Mouse (Mus musculus) MEL (cell line): ENCODE measurements around the gene P2ry6. TPM values are rescaled to one million over a fixed set of nuclear protein-coding genes. Genes with fewer than 3 reads are reported as not detected.

ENCODE experiments used
- DNase-seq: peaks from one replicate; pipeline ENCODE4 v3.0.0; 2011; ENCODE audit warnings: low read depth, low spot score
- H3K27ac ChIP-seq: 2 replicates; pipeline ENCODE4 v1.5.1; 2012; ENCODE audit warnings: low read depth, mild to moderate bottlenecking, control low read depth, low read length, moderate library complexity; ENCODE audit not compliant: control insufficient read depth
- H3K27me3 ChIP-seq, 2 experiments: fragments of 150-350 bp in 1 of 2; sonication (generic) in 1 of 2; 2 replicates each; pipeline ENCODE4 v1.6.1; 2012; ENCODE audit warnings: low read length in 2 of 2, mild to moderate bottlenecking in 2 of 2, improper control_type of control experiment in 1 of 2, moderate library complexity in 1 of 2; ENCODE audit not compliant: insufficient read depth in 2 of 2, control insufficient read depth in 1 of 2
- H3K36me3 ChIP-seq, 2 experiments: 2 replicates each; pipeline ENCODE4 v1.6.1; 2012 to 2014; ENCODE audit warnings: low read length in 2 of 2, improper control_type of control experiment in 1 of 2, inconsistent platforms in 1 of 2, mild to moderate bottlenecking in 1 of 2; ENCODE audit not compliant: insufficient read depth in 2 of 2, control insufficient read depth in 1 of 2
- H3K4me1 ChIP-seq, 2 experiments: fragments of 150-350 bp in 1 of 2; sonication (generic) in 1 of 2; 2 replicates each; pipeline ENCODE4 v1.6.1; 2012; ENCODE audit warnings: low read length in 2 of 2, improper control_type of control experiment in 1 of 2, mild to moderate bottlenecking in 1 of 2; ENCODE audit not compliant: insufficient read depth in 2 of 2, control insufficient read depth in 1 of 2
- H3K4me3 ChIP-seq, 2 experiments: fragments of 150-350 bp in 1 of 2; sonication (generic) in 1 of 2; 2 replicates each; pipeline ENCODE4 v1.5.1; 2012; ENCODE audit warnings: low read depth in 2 of 2, low read length in 2 of 2, mild to moderate bottlenecking in 2 of 2, moderate library complexity in 2 of 2, control low read depth in 1 of 2, improper control_type of control experiment in 1 of 2; ENCODE audit not compliant: control insufficient read depth in 1 of 2, insufficient read depth in 1 of 2
- H3K79me2 ChIP-seq: 2 replicates; pipeline ENCODE4 v1.6.1; 2012; ENCODE audit warnings: mild to moderate bottlenecking, low read length, moderate library complexity; ENCODE audit not compliant: control insufficient read depth, poor library complexity, insufficient read depth
- H3K9ac ChIP-seq: 2 replicates; pipeline ENCODE4 v1.6.1; 2012; ENCODE audit warnings: low read depth, mild to moderate bottlenecking, control low read depth, low read length, moderate library complexity; ENCODE audit not compliant: control insufficient read depth, poor library complexity, severe bottlenecking
- H3K9me3 ChIP-seq: fragments of 150-350 bp; sonication (generic); replicated peaks from 2 replicates; pipeline ENCODE4 v1.6.1; 2012; ENCODE audit warnings: mild to moderate bottlenecking, low read length, improper control_type of control experiment, moderate library complexity; ENCODE audit not compliant: insufficient read depth
- CHD1 ChIP-seq: IDR thresholded peaks from 2 replicates; pipeline ENCODE4 v1.6.1; 2012; ENCODE audit warnings: low read depth, mild to moderate bottlenecking, inconsistent platforms, low read length, improper control_type of control experiment
- E2F4 ChIP-seq: IDR thresholded peaks from 2 replicates; pipeline ENCODE4 v1.6.1; 2011; ENCODE audit warnings: low read depth, low read length, improper control_type of control experiment, borderline replicate concordance
- EP300 ChIP-seq, 2 experiments: IDR thresholded peaks; 2 replicates each; pipeline ENCODE4 v1.6.1; 2011; ENCODE audit warnings: improper control_type of control experiment in 2 of 2, low read length in 2 of 2, low read depth in 1 of 2, mild to moderate bottlenecking in 1 of 2
- ETS1 ChIP-seq: IDR thresholded peaks from 2 replicates; pipeline ENCODE4 v1.6.1; 2012; ENCODE audit warnings: low read depth, mild to moderate bottlenecking, inconsistent platforms, low read length, improper control_type of control experiment, moderate library complexity
- GABPA ChIP-seq: IDR thresholded peaks from 2 replicates; pipeline ENCODE4 v1.6.1; 2012; ENCODE audit warnings: low read depth, mild to moderate bottlenecking, inconsistent platforms, low read length, improper control_type of control experiment, moderate library complexity
- GATA1 ChIP-seq: IDR thresholded peaks from 2 replicates; pipeline ENCODE4 v1.6.1; 2011; ENCODE audit warnings: low read depth, low read length, improper control_type of control experiment
- HCFC1 ChIP-seq: IDR thresholded peaks from 2 replicates; pipeline ENCODE4 v1.6.1; 2012; ENCODE audit warnings: low read depth, mild to moderate bottlenecking, inconsistent platforms, low read length, improper control_type of control experiment, moderate library complexity
- JUND ChIP-seq: IDR thresholded peaks from 2 replicates; pipeline ENCODE4 v1.6.1; 2011; ENCODE audit warnings: low read depth, mild to moderate bottlenecking, improper control_type of control experiment, low read length
- KAT2A ChIP-seq: conservative IDR thresholded peaks from 2 replicates; pipeline ENCODE4 v1.6.1; 2012; ENCODE audit warnings: low read depth, low read length, improper control_type of control experiment, inconsistent platforms
- MAFK ChIP-seq: IDR thresholded peaks from 2 replicates; pipeline ENCODE4 v1.6.1; 2011; ENCODE audit warnings: low read depth, mild to moderate bottlenecking, low read length, improper control_type of control experiment, borderline replicate concordance
- MAX ChIP-seq: IDR thresholded peaks from 2 replicates; pipeline ENCODE4 v1.6.1; 2011; ENCODE audit warnings: low read length, improper control_type of control experiment
- MAZ ChIP-seq: IDR thresholded peaks from 2 replicates; pipeline ENCODE4 v1.6.1; 2012; ENCODE audit warnings: low read depth, mild to moderate bottlenecking, inconsistent platforms, low read length, improper control_type of control experiment
- MYB ChIP-seq: IDR thresholded peaks from 2 replicates; pipeline ENCODE4 v1.6.1; 2011; ENCODE audit warnings: mild to moderate bottlenecking, low read depth, low read length, improper control_type of control experiment
- MYC ChIP-seq: IDR thresholded peaks from 2 replicates; pipeline ENCODE4 v1.6.1; 2011; ENCODE audit warnings: low read depth, mild to moderate bottlenecking, low read length, improper control_type of control experiment, moderate library complexity
- NELFE ChIP-seq: IDR thresholded peaks from 2 replicates; pipeline ENCODE4 v1.6.1; 2011; ENCODE audit warnings: low read depth, low read length, improper control_type of control experiment
- POLR2AphosphoS5 ChIP-seq: IDR thresholded peaks from 2 replicates; pipeline ENCODE4 v1.6.1; 2012; ENCODE audit warnings: low read depth, borderline replicate concordance, mild to moderate bottlenecking, inconsistent platforms, low read length, moderate library complexity, mixed read lengths
- RAD21 ChIP-seq: IDR thresholded peaks from 2 replicates; pipeline ENCODE4 v1.6.1; 2011; ENCODE audit warnings: mild to moderate bottlenecking, low read depth, low read length, improper control_type of control experiment
- SIN3A ChIP-seq: IDR thresholded peaks from 2 replicates; pipeline ENCODE4 v1.6.1; 2012; ENCODE audit warnings: low read length, improper control_type of control experiment, inconsistent platforms
- TAL1 ChIP-seq: IDR thresholded peaks from 2 replicates; pipeline ENCODE4 v1.6.1; 2012; ENCODE audit warnings: mild to moderate bottlenecking, inconsistent platforms, low read length, moderate library complexity, mixed read lengths
- TBP ChIP-seq: IDR thresholded peaks from 2 replicates; pipeline ENCODE4 v1.8.0; 2011; ENCODE audit warnings: low read depth, low read length, improper control_type of control experiment
- UBTF ChIP-seq: IDR thresholded peaks from 2 replicates; pipeline ENCODE4 v1.6.1; 2012; ENCODE audit warnings: low read depth, mild to moderate bottlenecking, inconsistent platforms, low read length, improper control_type of control experiment, moderate library complexity, borderline replicate concordance; ENCODE audit not compliant: insufficient read depth
- USF1 ChIP-seq: IDR thresholded peaks from 2 replicates; pipeline ENCODE4 v1.6.1; 2014; ENCODE audit warnings: low read depth, mild to moderate bottlenecking, inconsistent platforms, low read length, improper control_type of control experiment, moderate library complexity
- ZC3H11A ChIP-seq: IDR thresholded peaks from 2 replicates; pipeline ENCODE4 v1.6.1; 2012; ENCODE audit warnings: low read depth, mild to moderate bottlenecking, inconsistent platforms, low read length, improper control_type of control experiment
- polyA plus RNA-seq, 2 experiments: library from polyadenylated mRNA; stranded (reverse) in 1 of 2; unstranded in 1 of 2; fragments of >175 nt in 1 of 2; fragments of >200 nt in 1 of 2; gene quantifications; 2 replicates each; pipeline versions ENCODE4 v1.2.1 to v1.2.4; 2012; ENCODE audit warnings: low replicate concordance in 2 of 2, low read depth in 1 of 2; ENCODE audit not compliant: insufficient read length in 2 of 2, insufficient read depth in 1 of 2, missing spikeins in 1 of 2
- total RNA-seq: library from RNA; depleted of rRNA; stranded (reverse); fragments of 300-350 nt; gene quantifications from 2 replicates; pipeline ENCODE4 v1.2.3, GENCODE M21; 2012

Gene P2ry6
- total and polyA plus RNA-seq, 3 experiments = not detected

GRCm38 (mm10) chr7:100963381-100963780, 11.1 kb downstream of the P2ry6 start:
- H3K79me2 ChIP-seq = no peaks in the 10 kb centered on the region
- no peak overlapping the region for H3K9ac ChIP-seq
- DNase-seq = no peak
- peaks cover 0 to 3% of the 10 kb centered on the region in 2 experiments; a peak in 2 of 4 replicates for H3K27me3 ChIP-seq
- TF ChIP-seq NELFE = no peak
- TF ChIP-seq USF1 = no peak
- TF ChIP-seq TBP = no peak
- TF ChIP-seq EP300 (IDR thresholded peaks at IDR 0.05; ENCODE audit: low read depth in 1 of 2, low read length in 2 of 2) = no peak
- TF ChIP-seq MYC = no peak
- TF ChIP-seq SIN3A = no peak
- TF ChIP-seq POLR2AphosphoS5 = no peak
- no peak for TF ChIP-seq E2F4
- no peak for TF ChIP-seq MAZ
- no peak for TF ChIP-seq HCFC1
- TF ChIP-seq MYB = no peak
- no peak for TF ChIP-seq GABPA
- no peak for TF ChIP-seq MAFK
- TF ChIP-seq JUND = no peak
- TF ChIP-seq CHD1 = no peak
- no peak for TF ChIP-seq GATA1
- TF ChIP-seq RAD21 = no peak
- TF ChIP-seq KAT2A = no peak
- no peaks in the 10 kb centered on the region for H3K36me3 ChIP-seq
- H3K4me1 ChIP-seq = no peaks in the 10 kb centered on the region
- H3K9me3 ChIP-seq = no peaks in the 10 kb centered on the region
- no peak overlapping the region for H3K27ac ChIP-seq
- no peak overlapping the region for H3K4me3 ChIP-seq

GRCm38 (mm10) chr7:100961146-100961545, 13.3 kb downstream of the P2ry6 start:
- Histone ChIP-seq H3K36me3 (no peaks in the 10 kb centered on the region), H3K27ac (no peak overlapping the region), H3K79me2 (no peaks in the 10 kb centered on the region), H3K27me3 (peaks cover 0 to 3% of the 10 kb centered on the region in 2 experiments; a peak in 2 of 4 replicates), H3K4me3 (no peak overlapping the region), H3K9me3 (no peaks in the 10 kb centered on the region), H3K9ac (no peak overlapping the region), H3K4me1 (no peaks in the 10 kb centered on the region)
- TF ChIP-seq E2F4 (no peak), UBTF (no peak), TBP (no peak), ETS1 (no peak), TAL1 (no peak), ZC3H11A (no peak), MAX (no peak)
- no peak for DNase-seq
